Mouse (Mus musculus) kidney, adult 2 months (tissue): Measurements from ENCODE around the gene Pikfyve.

Experiments used
- CTCF ChIP-seq: fragments of 200-500 bp; conservative IDR thresholded peaks from 2 replicates; pipeline ENCODE4 v1.5.1; 2011; ENCODE audit warnings: low read depth, mild to moderate bottlenecking, control low read depth, low read length, moderate library complexity, mixed read lengths; ENCODE audit not compliant: insufficient read depth, insufficient read length
- POLR2A ChIP-seq: fragments of 200-500 bp; IDR thresholded peaks from one replicate; pipeline ENCODE4 v1.6.1; 2011; ENCODE audit warnings: low read depth, low read length, control low read depth

GRCm38 (mm10) chr1:65162210-65162609 is 24.3 kb upstream of the Pikfyve start:
- TF ChIP-seq POLR2A = no peak
- no peak; the same call in 1 of the 2 replicates for TF ChIP-seq CTCF
